9 mouse cellular contexts compared by ENCODE assay signal in genomic region chr3:63609454-63610112, GRCm38 (mm10).
DNase-seq lines count a peak whose midpoint lies in the region; ATAC-seq and TF ChIP-seq lines count a peak whose summit lies in the region.
"Had no signal": no experiment of that assay in that cellular context is flagged by ENCODE, and none has a peak within 500 bp of the region (broad histone marks: within the 10 kb centered on the region; RNA-seq: fewer than 3 reads in every experiment).

No protein-coding gene starts in this region.

- no peak overlapping the region for H3K9ac ChIP-seq in forebrain, embryonic 11.5 days (ENCODE audit: low read length)
- H3K9ac ChIP-seq in forebrain, postnatal 0 days: no peak overlapping the region
- H3K9ac ChIP-seq in intestine, embryonic 14.5 days (ENCODE audit: low read length): no peak overlapping the region
- no peak overlapping the region for H3K9ac ChIP-seq in limb, embryonic 13.5 days
- H3K9ac ChIP-seq: liver, embryonic 14.5 days had no signal

- no peak overlapping the region for H3K27ac ChIP-seq in forebrain, embryonic 11.5 days (ENCODE audit: low read depth, low read length)
- H3K27ac ChIP-seq in forebrain, postnatal 0 days (ENCODE audit: low read depth, low read length): no peak overlapping the region
- H3K27ac ChIP-seq in intestine, embryonic 14.5 days (ENCODE audit: low read depth): no peak overlapping the region
- no peak overlapping the region for H3K27ac ChIP-seq in limb, embryonic 13.5 days
- H3K27ac ChIP-seq: liver, embryonic 14.5 days had no signal

- no peak overlapping the region for H3K4me2 ChIP-seq in forebrain, embryonic 11.5 days (ENCODE audit: low read depth, low read length, severe bottlenecking)
- no peak overlapping the region for H3K4me2 ChIP-seq in forebrain, postnatal 0 days (ENCODE audit: low read depth)
- peak overlapping the region; percentile 11; the same call in 1 of the 2 replicates for H3K4me2 ChIP-seq in intestine, embryonic 14.5 days (ENCODE audit: low read length)
- peak overlapping the region; percentile 58 for H3K4me2 ChIP-seq in limb, embryonic 13.5 days (replicated peaks)

- H3K4me3 ChIP-seq in forebrain, embryonic 11.5 days (ENCODE audit: low read depth, low read length): no peak overlapping the region
- H3K4me3 ChIP-seq in forebrain, postnatal 0 days (ENCODE audit: low read depth, low read length): no peak overlapping the region
- H3K4me3 ChIP-seq in intestine, embryonic 14.5 days (ENCODE audit: low read depth, low read length): no peak overlapping the region
- peak overlapping the region; percentile 26; the same call in 1 of the 2 replicates for H3K4me3 ChIP-seq in limb, embryonic 13.5 days

- no peaks in the 10 kb centered on the region for H3K9me3 ChIP-seq in forebrain, embryonic 11.5 days (ENCODE audit: control insufficient read depth, low read length)
- no peaks in the 10 kb centered on the region for H3K9me3 ChIP-seq in forebrain, postnatal 0 days (ENCODE audit: low read length)
- no peaks in the 10 kb centered on the region for H3K9me3 ChIP-seq in intestine, embryonic 14.5 days (ENCODE audit: control insufficient read depth, low read length)
- H3K9me3 ChIP-seq in limb, embryonic 13.5 days: no peaks in the 10 kb centered on the region

- no peaks in the 10 kb centered on the region for H3K36me3 ChIP-seq in forebrain, embryonic 11.5 days (ENCODE audit: control insufficient read depth, insufficient read depth, low read length)
- H3K36me3 ChIP-seq in forebrain, postnatal 0 days (ENCODE audit: insufficient read depth): no peaks in the 10 kb centered on the region
- no peaks in the 10 kb centered on the region for H3K36me3 ChIP-seq in intestine, embryonic 14.5 days (ENCODE audit: control insufficient read depth, insufficient read depth, low read length)
- no peaks in the 10 kb centered on the region for H3K36me3 ChIP-seq in limb, embryonic 13.5 days

- WGBS in forebrain, embryonic 11.5 days: 23% methylated on average over 17 of the region's 17 CpGs
- 23% methylated on average over 17 of the region's 17 CpGs for WGBS in forebrain, postnatal 0 days
- 22% methylated on average over 17 of the region's 17 CpGs for WGBS in intestine, embryonic 14.5 days
- WGBS in limb, embryonic 13.5 days: 19% methylated on average over 17 of the region's 17 CpGs

- peak; percentile 19; the same call in 1 of the 2 replicates for ATAC-seq in forebrain, embryonic 11.5 days (replicated peaks; ENCODE audit: low FRiP score)
- no peak for ATAC-seq in forebrain, postnatal 0 days
- ATAC-seq in intestine, embryonic 14.5 days (replicated peaks; ENCODE audit: low FRiP score, low TSS enrichment, low read depth): peak; percentile 91
- ATAC-seq in limb, embryonic 13.5 days (ENCODE audit: low FRiP score, low read depth): 0 out of 2 replicates have a peak, but pooled peaks have one; percentile 44

- H3K4me1 ChIP-seq in forebrain, embryonic 11.5 days (replicated peaks; ENCODE audit: control insufficient read depth, insufficient read depth, low read length): peaks cover 3% of the 10 kb centered on the region; the same call in 1 of the 2 replicates
- H3K4me1 ChIP-seq in forebrain, postnatal 0 days (ENCODE audit: insufficient read depth): no peaks in the 10 kb centered on the region
- H3K4me1 ChIP-seq in intestine, embryonic 14.5 days (replicated peaks; ENCODE audit: control insufficient read depth, insufficient read depth, low read length): no peaks in the 10 kb centered on the region
- H3K4me1 ChIP-seq in limb, embryonic 13.5 days: peaks cover 12% of the 10 kb centered on the region

- no peak for DNase-seq in forebrain, embryonic 11.5 days (ENCODE audit: low spot score)
- no peak for DNase-seq in forebrain, postnatal 0 days
- peak; percentile 5 for DNase-seq in CD4-positive helper T cell, adult 2 months (ENCODE audit: low read depth, low spot score)
- peak; percentile 56 for DNase-seq in intestine, embryonic 14.5 days (ENCODE audit: low spot score)
- DNase-seq in right cerebral cortex, adult 18-20 months: no peak
- no peak for DNase-seq in MN1 (ENCODE audit: low spot score)
- no peak for DNase-seq in cerebellum, postnatal 10 days

- TF ChIP-seq CTCF in forebrain, postnatal 0 days (IDR thresholded peaks at IDR 0.05; ENCODE audit: low read depth): no peak

- no peaks in the 10 kb centered on the region for H3K27me3 ChIP-seq in forebrain, embryonic 11.5 days (ENCODE audit: control insufficient read depth, insufficient read depth, low read length)
- H3K27me3 ChIP-seq in forebrain, postnatal 0 days (ENCODE audit: insufficient read depth, low read length): no peaks in the 10 kb centered on the region
- H3K27me3 ChIP-seq in intestine, embryonic 14.5 days (replicated peaks; ENCODE audit: control insufficient read depth, insufficient read depth, low read length): no peaks in the 10 kb centered on the region
- no peaks in the 10 kb centered on the region for H3K27me3 ChIP-seq in limb, embryonic 13.5 days

Comparison
In these comparisons a context has a peak if more than half of its experiments do, and no peak if none do; other contexts are left out.
1. DNase-seq: peak in CD4-positive helper T cell, adult 2 months (single experiment) and intestine, embryonic 14.5 days (single experiment); none in forebrain, embryonic 11.5 days (single experiment), forebrain, postnatal 0 days (single experiment), right cerebral cortex, adult 18-20 months (single experiment), MN1 (single experiment) and cerebellum, postnatal 10 days (0 of 2).
2. H3K4me2 ChIP-seq: peak in intestine, embryonic 14.5 days (single experiment) and limb, embryonic 13.5 days (single experiment); none in forebrain, embryonic 11.5 days (single experiment) and forebrain, postnatal 0 days (single experiment).